Mouse (Mus musculus): ENCODE results near the gene Rgsl1.

The Rgsl1 gene

DNA sequence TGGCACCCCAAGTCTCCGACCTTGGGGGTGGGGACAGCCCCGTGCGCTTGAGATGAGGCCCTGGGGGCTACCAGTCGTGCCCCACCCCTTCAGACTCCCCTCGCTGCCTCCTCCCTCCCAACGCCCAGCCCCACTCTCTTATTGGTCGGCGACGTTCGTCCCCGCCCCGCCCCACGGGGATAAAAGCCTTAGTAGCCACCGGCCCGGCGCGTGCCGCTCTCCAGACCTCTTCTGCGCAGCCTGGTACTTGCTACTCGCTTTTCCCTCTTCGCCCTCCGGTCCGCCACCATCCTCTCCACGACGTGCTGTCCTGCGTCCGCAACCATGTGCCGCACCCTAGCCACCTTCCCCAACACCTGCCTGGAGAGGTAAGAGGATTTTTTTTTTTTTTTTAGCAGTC lies 103.8 kb downstream of the Rgsl1 start, which contains the start of gene Rgs16:
Rgs16 (plus strand) TSS at position 205 of the 400 bp plus-strand sequence.
- peak; percentile 29 for DNase-seq (ENCODE audit: low read depth)

DNA sequence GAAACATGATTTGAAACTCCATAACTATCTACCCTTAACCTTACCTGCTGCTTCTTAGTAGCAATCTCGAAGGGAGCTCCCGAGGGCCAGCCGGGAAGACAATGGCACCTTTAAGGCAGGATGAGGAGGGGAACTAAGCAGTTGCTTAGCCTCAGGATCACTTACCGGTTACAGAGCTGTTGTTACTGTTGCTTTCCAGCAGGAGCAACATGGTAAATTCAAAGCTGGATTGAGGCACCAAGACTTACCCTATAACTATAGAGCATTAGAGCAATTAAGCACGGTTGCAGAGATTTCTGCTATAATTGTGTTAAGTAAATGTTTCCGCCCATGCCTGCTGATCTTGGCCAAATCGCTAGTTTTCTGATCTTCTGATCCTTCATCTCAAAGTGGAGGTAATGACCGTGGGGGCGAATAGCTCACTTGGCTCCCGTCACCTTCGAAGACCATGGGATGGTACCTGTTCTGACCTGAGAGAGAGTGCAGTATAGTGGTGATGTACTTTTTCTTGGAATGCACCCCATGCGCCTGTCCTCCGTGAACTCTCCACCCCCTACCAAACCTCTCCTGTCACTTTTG lies 104.4 kb downstream of the Rgsl1 start:
- DNase-seq (ENCODE audit: low read depth), result no peak

DNA sequence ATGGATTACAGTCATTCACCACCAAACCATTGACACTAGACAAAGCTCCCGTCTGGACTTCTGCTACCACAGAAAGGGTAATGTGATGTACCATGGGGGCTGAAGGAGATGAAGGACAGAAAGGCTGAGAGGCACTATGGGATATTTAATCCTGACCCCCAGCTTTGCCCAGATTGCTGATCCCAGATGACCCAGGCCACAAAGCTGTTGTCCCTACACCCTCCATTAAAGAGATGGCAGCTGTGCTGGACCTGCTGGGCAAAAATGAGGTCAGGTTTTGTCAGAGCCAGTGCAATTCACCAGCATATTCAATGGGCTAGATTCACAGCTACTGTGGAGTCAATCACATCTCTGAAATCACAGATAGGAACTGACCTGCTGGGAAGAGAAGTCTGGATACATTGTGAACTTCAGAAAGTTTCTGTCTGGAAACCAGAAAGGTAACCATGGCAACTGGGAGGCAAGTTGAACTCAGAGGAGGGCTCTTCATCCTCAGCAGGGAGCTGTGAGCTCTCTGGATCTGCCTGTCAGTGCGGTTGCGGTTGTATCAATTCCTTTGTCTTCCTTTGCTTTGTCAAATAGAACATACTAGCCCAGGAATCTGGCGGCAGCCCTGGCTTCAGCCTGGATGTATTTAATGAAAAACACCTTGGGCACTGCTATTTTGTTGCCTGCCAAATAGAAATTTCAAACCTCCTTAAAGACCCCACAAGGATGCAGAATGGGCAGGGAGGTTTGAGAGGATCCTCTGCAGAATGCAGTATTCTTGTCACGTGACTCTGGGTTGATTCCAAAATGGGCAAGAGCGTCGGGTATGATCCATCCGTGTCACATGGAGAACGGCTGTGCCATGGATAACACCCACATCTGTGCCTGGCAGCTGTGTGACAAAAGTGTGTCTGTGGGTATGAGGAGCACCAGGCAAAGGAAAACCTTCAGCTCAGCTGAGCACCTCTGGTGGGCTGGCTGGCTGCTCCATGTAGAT lies 106.5 kb downstream of the Rgsl1 start:
- no peak for DNase-seq (ENCODE audit: low read depth)

DNA sequence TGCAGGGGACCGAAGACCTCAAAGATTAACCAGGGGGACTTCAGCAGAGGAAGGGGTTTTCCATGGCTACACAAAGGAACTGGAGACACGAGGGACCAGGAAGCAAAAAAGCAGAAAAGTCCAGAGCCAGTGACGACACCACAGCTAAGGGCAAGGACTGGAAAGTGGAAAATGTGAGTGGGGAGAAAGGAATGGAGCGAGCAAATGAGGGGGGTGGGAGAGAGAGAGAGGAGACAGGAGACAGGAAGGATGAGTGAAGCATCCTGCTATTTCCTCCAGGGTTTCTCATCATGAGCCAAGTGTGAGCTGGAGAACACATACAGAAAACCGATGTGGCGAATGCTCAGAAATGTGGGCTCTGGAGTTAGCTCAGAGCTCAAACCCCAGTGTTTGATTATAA lies 107.8 kb downstream of the Rgsl1 start:
- no peak for DNase-seq (ENCODE audit: low read depth)

DNA sequence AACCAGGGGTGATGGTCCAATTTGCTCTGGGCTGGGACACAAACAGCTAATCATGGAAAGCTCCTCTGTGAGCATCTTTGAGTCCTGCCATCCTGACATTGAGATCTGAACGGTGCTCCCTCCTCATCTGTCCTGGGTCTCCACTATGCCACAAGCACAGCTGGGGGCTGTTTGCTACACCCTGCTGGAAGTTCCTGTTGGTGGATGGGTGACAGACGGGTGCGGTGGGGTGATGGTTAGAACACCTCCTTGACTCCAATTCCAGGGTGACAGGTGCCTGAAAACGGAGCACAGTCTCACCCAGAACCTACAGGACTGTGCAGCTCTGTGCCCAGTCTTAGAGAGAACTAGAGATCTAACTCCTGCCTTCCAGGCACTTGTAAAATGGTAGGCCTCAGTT lies 109.1 kb downstream of the Rgsl1 start:
- DNase-seq (ENCODE audit: low read depth), result no peak

DNA sequence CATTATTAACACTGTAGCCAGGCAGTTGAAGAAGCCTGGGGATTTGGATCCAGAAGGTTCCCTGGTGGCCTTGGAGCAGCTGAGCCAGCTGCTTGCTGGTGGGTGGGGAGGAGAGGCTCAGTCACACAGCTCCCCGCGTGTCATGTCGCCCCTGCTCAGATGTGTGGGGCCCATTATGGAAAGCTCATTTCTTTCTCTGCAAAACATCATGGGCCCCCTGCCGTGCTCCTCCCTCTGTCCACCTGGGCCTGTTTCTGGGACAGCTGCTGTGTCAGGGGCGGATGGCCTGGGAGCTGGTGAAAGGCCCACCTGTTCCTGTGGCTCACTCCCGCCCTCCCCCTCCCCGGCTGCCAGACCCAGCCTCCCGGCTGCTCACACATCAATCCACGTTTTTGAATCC lies 110.8 kb downstream of the Rgsl1 start:
- no peak for DNase-seq (ENCODE audit: low read depth)

DNA sequence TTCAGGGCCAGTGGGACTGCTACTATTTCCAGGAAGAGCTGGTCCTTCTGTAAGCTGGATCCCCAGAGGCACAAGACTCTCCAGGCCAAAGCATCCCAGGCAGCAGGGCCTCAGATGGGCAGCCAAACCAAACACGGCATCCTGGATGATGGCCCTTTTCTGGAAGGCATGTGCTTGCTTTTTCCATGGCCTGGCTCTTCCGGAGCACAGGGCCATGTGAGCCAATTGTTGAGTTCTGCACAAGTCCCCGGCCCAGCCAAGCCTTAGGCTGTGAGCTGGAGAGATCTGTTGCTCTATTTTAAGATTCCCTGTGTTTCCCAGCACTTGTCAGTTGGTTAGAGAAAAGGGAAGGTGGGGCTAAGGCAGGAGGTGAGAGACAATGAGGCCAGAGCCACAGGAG lies 113.3 kb downstream of the Rgsl1 start:
- no peak for DNase-seq (ENCODE audit: low read depth)

DNA sequence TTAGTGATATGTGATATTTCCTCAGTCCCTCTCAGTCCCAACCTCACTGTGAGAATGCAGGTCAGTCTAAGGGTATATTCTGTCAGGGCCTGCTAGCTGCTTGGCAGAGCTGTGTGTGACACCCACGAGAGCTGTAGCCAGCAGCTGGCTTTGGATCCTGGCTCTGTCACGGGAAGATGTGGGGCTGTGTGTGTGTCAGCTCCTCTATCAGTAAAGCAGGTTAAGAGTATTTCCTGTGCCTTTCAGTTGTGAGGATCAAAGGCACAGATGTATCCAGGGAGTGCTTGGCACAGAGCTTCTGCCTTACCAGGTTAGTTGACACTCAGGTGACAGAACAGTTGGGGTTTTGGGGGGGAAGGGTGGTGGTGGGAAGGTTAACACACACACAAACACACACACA lies 114.1 kb downstream of the Rgsl1 start:
- no peak for DNase-seq (ENCODE audit: low read depth)
